Comparison of ENCODE assay signal across 8 mouse cellular contexts in the genomic region with DNA sequence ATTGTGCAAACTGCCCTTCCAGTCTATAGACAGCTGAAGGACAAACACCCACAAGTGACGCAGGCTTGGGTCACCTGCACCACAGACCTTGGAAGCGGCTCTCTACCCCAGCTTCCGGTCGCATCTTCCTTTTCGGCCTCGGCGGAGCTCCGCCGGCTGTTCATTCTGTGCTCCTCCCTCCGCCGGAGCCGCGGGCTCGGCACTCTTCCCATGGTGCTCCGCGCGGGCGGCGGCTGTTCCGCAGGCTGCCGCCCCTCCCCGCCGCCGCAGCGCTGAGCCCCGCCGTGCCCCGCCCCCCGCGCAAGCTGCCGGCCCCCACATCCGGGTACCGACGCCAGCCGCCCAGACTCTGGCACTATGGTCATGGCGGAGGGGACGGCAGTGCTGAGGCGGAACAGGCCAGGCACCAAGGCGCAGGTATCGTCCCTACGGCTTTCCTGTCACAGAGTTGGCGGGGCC. TPM values are rescaled to one million over a fixed set of nuclear protein-coding genes. Genes with fewer than 3 reads are reported as not detected.
DNase-seq lines count a peak whose midpoint lies in the region; ATAC-seq and TF ChIP-seq lines count a peak whose summit lies in the region.

A gene (plus strand): TSS at position 289 of the 459 bp plus-strand sequence.

- under 1% methylated on average over 42 of the region's 42 CpGs for WGBS in cerebellum, adult 2 months
- under 1% methylated on average over 42 of the region's 42 CpGs for WGBS in lung, embryonic 16.5 days

- peak within 1 kb of the TSS; percentile 85 to 99 for H3K4me3 ChIP-seq in MEL (ENCODE audit: control insufficient read depth in 1 of 2, insufficient read depth in 1 of 2, low read depth in 2 of 2, low read length in 2 of 2)
- peak within 1 kb of the TSS; percentile 76 for H3K4me3 ChIP-seq in cerebellum, adult 2 months (replicated peaks; ENCODE audit: insufficient read depth, low read depth, low read length)
- H3K4me3 ChIP-seq in lung, embryonic 16.5 days (ENCODE audit: low read length), result peak within 1 kb of the TSS; percentile 98

- no peak for TF ChIP-seq EP300 in MEL (IDR thresholded peaks at IDR 0.05; ENCODE audit: low read depth in 1 of 2, low read length in 2 of 2)

- peak; percentile 81 to 89; a peak in 3 of 4 replicates for TF ChIP-seq POLR2A in MEL (IDR thresholded peaks at IDR 0.05; ENCODE audit: control insufficient read depth in 1 of 2, insufficient read depth in 1 of 2, low read depth in 1 of 2, low read length in 2 of 2, poor library complexity in 1 of 2)
- peak; percentile 88 for TF ChIP-seq POLR2A in cerebellum, adult 2 months (IDR thresholded peaks at IDR 0.05; ENCODE audit: borderline replicate concordance, insufficient read depth, low read length)

- peaks cover 2 to 27% of the 10 kb centered on the region in 2 experiments; a peak in 3 of 4 replicates for H3K36me3 ChIP-seq in MEL (ENCODE audit: control insufficient read depth in 1 of 2, insufficient read depth in 2 of 2, low read length in 2 of 2)
- H3K36me3 ChIP-seq in lung, embryonic 16.5 days (ENCODE audit: control insufficient read depth, insufficient read depth, low read length), result no peaks in the 10 kb centered on the region

- TF ChIP-seq CTCF in MEL (IDR thresholded peaks at IDR 0.05 in 2 of 3, conservative IDR thresholded peaks at IDR 0.05 in 1 of 3; ENCODE audit: control insufficient read depth in 1 of 3, insufficient read depth in 1 of 3, low read depth in 2 of 3, low read length in 3 of 3, poor library complexity in 1 of 3, severe bottlenecking in 1 of 3), result 0 out of 6 replicates have a peak, but pooled peaks of 1 of the 3 experiments have one; percentile 9
- no peak for TF ChIP-seq CTCF in cerebellum, adult 2 months (IDR thresholded peaks at IDR 0.05; ENCODE audit: borderline replicate concordance, insufficient read depth, low read depth, low read length)

- ATAC-seq in hematopoietic stem cell, adult 5-6 weeks (replicated peaks in 1 of 2; ENCODE audit: insufficient read depth in 1 of 2, low FRiP score in 2 of 2, low TSS enrichment in 1 of 2, low read depth in 1 of 2, poor library complexity in 2 of 2, severe bottlenecking in 2 of 2), result peak; percentile 85 to 88
- ATAC-seq in lung, embryonic 16.5 days (ENCODE audit: low read depth), result peak; percentile 97

- peak within 1 kb of the TSS; percentile 98 for H3K9ac ChIP-seq in MEL (ENCODE audit: control insufficient read depth, low read depth, low read length, poor library complexity, severe bottlenecking)
- H3K9ac ChIP-seq in lung, embryonic 16.5 days (ENCODE audit: low read length), result peak within 1 kb of the TSS; percentile 99

- peak within 1 kb of the TSS; percentile 94 for H3K27ac ChIP-seq in MEL (ENCODE audit: control insufficient read depth, low read depth, low read length)
- peak within 1 kb of the TSS; percentile 85 for H3K27ac ChIP-seq in cerebellum, adult 2 months (ENCODE audit: insufficient read depth, low read length)
- peak within 1 kb of the TSS; percentile 98 for H3K27ac ChIP-seq in lung, embryonic 16.5 days (ENCODE audit: low read length)

- peaks cover 38% of the 10 kb centered on the region for H3K79me2 ChIP-seq in MEL (ENCODE audit: control insufficient read depth, insufficient read depth, low read length, poor library complexity)

- TF ChIP-seq RAD21 in MEL (IDR thresholded peaks at IDR 0.05; ENCODE audit: low read depth, low read length), result no peak

- no peaks in the 10 kb centered on the region for H3K9me3 ChIP-seq in MEL (replicated peaks; ENCODE audit: insufficient read depth, low read length)
- no peaks in the 10 kb centered on the region for H3K9me3 ChIP-seq in lung, embryonic 16.5 days (ENCODE audit: control insufficient read depth, low read length)

- peak within 1 kb of the TSS; percentile 73 for H3K4me2 ChIP-seq in lung, embryonic 16.5 days (ENCODE audit: low read depth, low read length)

- no peaks in the 10 kb centered on the region for H3K27me3 ChIP-seq in MEL (ENCODE audit: control insufficient read depth in 1 of 2, insufficient read depth in 2 of 2, low read length in 2 of 2)
- no peaks in the 10 kb centered on the region for H3K27me3 ChIP-seq in cerebellum, adult 2 months (ENCODE audit: control insufficient read depth, insufficient read depth, low read length)
- no peaks in the 10 kb centered on the region for H3K27me3 ChIP-seq in lung, embryonic 16.5 days (ENCODE audit: control insufficient read depth, insufficient read depth, low read depth, low read length)

- peak; percentile 94 for DNase-seq in MEL (ENCODE audit: low read depth, low spot score)
- DNase-seq in cerebellum, adult 2 months, result peak; percentile 95
- peak; percentile 90 for DNase-seq in forelimb bud, embryonic 11.5 days (ENCODE audit: low read depth, low spot score)
- peak; percentile 51 for DNase-seq in layer of hippocampus, adult 9-10 months (ENCODE audit: low spot score)
- peak; percentile 94 for DNase-seq in ovary, postnatal 10 days (ENCODE audit: low spot score)
- DNase-seq in thymus, postnatal 10 days (ENCODE audit: low spot score in 2 of 2), result peak; percentile 88 to 94

- peaks cover 0 to 16% of the 10 kb centered on the region in 2 experiments; a peak in 3 of 4 replicates for H3K4me1 ChIP-seq in MEL (ENCODE audit: control insufficient read depth in 1 of 2, insufficient read depth in 2 of 2, low read length in 2 of 2)
- H3K4me1 ChIP-seq in cerebellum, adult 2 months (ENCODE audit: control insufficient read depth, insufficient read depth, low read length), result peaks cover 4% of the 10 kb centered on the region
- H3K4me1 ChIP-seq in lung, embryonic 16.5 days (replicated peaks; ENCODE audit: control insufficient read depth, insufficient read depth, low read length), result peaks cover 12% of the 10 kb centered on the region

TF ChIP-seq in MEL, 35 proteins besides CTCF, POLR2A, EP300 and RAD21 (continues in another document):
- TF ChIP-seq ETS1 (IDR thresholded peaks at IDR 0.05; ENCODE audit: low read depth, low read length), result peak; percentile 71
- TF ChIP-seq CHD2 (IDR thresholded peaks at IDR 0.05; ENCODE audit: low read length), result no peak
- no peak for TF ChIP-seq TAL1 (IDR thresholded peaks at IDR 0.05; ENCODE audit: low read length)
- TF ChIP-seq RCOR1 (IDR thresholded peaks at IDR 0.05; ENCODE audit: low read depth, low read length), result no peak; the same call in 1 of the 2 replicates
- TF ChIP-seq MXI1 (IDR thresholded peaks at IDR 0.05; ENCODE audit: low read depth, low read length), result peak; percentile 64
- no peak for TF ChIP-seq ZNF384 (IDR thresholded peaks at IDR 0.05; ENCODE audit: low read depth, low read length)
- TF ChIP-seq NELFE (IDR thresholded peaks at IDR 0.05; ENCODE audit: low read depth, low read length), result peak; percentile 75
- peak; percentile 82 for TF ChIP-seq HCFC1 (IDR thresholded peaks at IDR 0.05; ENCODE audit: low read depth, low read length)
- no peak for TF ChIP-seq MEF2A (IDR thresholded peaks at IDR 0.05; ENCODE audit: extremely low read depth, insufficient replicate concordance, low read depth, low read length, poor library complexity, severe bottlenecking)
- no peak for TF ChIP-seq TCF12 (IDR thresholded peaks at IDR 0.05; ENCODE audit: low read depth, low read length)
- TF ChIP-seq UBTF (IDR thresholded peaks at IDR 0.05; ENCODE audit: borderline replicate concordance, insufficient read depth, low read depth, low read length), result no peak
- no peak for TF ChIP-seq GABPA (IDR thresholded peaks at IDR 0.05; ENCODE audit: low read depth, low read length)
- peak; percentile 44; the same call in 1 of the 2 replicates for TF ChIP-seq KAT2A (conservative IDR thresholded peaks at IDR 0.05; ENCODE audit: low read depth, low read length)
- peak; percentile 64; the same call in 1 of the 2 replicates for TF ChIP-seq POLR2AphosphoS2 (IDR thresholded peaks at IDR 0.05; ENCODE audit: low read length)
- peak; percentile 47; the same call in 1 of the 2 replicates for TF ChIP-seq ZMIZ1 (IDR thresholded peaks at IDR 0.05; ENCODE audit: low read depth, low read length)
- no peak for TF ChIP-seq NRF1 (IDR thresholded peaks at IDR 0.05; ENCODE audit: insufficient read depth, low read depth, low read length, poor library complexity, severe bottlenecking)
- TF ChIP-seq CHD1 (IDR thresholded peaks at IDR 0.05; ENCODE audit: low read depth, low read length), result no peak
- TF ChIP-seq ZKSCAN1 (IDR thresholded peaks at IDR 0.05; ENCODE audit: low read depth, low read length), result no peak
- peak; percentile 73 for TF ChIP-seq ELF1 (IDR thresholded peaks at IDR 0.05; ENCODE audit: low read depth, low read length)
- no peak for TF ChIP-seq MAX (IDR thresholded peaks at IDR 0.05; ENCODE audit: low read length)
- no peak for TF ChIP-seq E2F4 (IDR thresholded peaks at IDR 0.05; ENCODE audit: borderline replicate concordance, low read depth, low read length)
- no peak for TF ChIP-seq SMC3 (IDR thresholded peaks at IDR 0.05; ENCODE audit: low read depth, low read length)
- TF ChIP-seq TBP (IDR thresholded peaks at IDR 0.05; ENCODE audit: low read depth, low read length), result peak; percentile 87
- no peak for TF ChIP-seq POLR2AphosphoS5 (IDR thresholded peaks at IDR 0.05; ENCODE audit: borderline replicate concordance, low read depth, low read length)
- no peak for TF ChIP-seq USF2 (IDR thresholded peaks at IDR 0.05; ENCODE audit: borderline replicate concordance in 1 of 2, insufficient read depth in 1 of 2, low read depth in 1 of 2, low read length in 2 of 2)
- no peak for TF ChIP-seq MYC (IDR thresholded peaks at IDR 0.05; ENCODE audit: low read depth, low read length)
- peak; percentile 89 for TF ChIP-seq MAZ (IDR thresholded peaks at IDR 0.05; ENCODE audit: low read depth, low read length)
- TF ChIP-seq MAFK (IDR thresholded peaks at IDR 0.05; ENCODE audit: borderline replicate concordance, low read depth, low read length), result no peak
- no peak for TF ChIP-seq USF1 (IDR thresholded peaks at IDR 0.05; ENCODE audit: low read depth, low read length)
- TF ChIP-seq JUND (IDR thresholded peaks at IDR 0.05; ENCODE audit: low read depth, low read length), result no peak; the same call in 1 of the 2 replicates
- 0 out of 2 replicates have a peak, but pooled peaks have one; percentile 78 for TF ChIP-seq SIN3A (IDR thresholded peaks at IDR 0.05; ENCODE audit: low read length)
- TF ChIP-seq GATA1 (IDR thresholded peaks at IDR 0.05; ENCODE audit: low read depth, low read length), result no peak
- no peak for TF ChIP-seq BHLHE40 (IDR thresholded peaks at IDR 0.05; ENCODE audit: borderline replicate concordance, low read depth, low read length)

RNA-seq across cellular contexts. Expression of the gene that starts here (rescaled TPM):
- 20.7 and 22.0 TPM in 2 replicates for total RNA-seq in MEL (2012; rRNA removed)
- polyA plus RNA-seq in MEL (2012; ENCODE audit: insufficient read depth in 1 of 2, insufficient read length in 2 of 2, low read depth in 1 of 2, low replicate concordance in 2 of 2, missing spikeins in 1 of 2), result 10 to 100 TPM; 26.6 to 62.1 TPM
- 48.0 and 48.8 TPM in 2 replicates for polyA plus RNA-seq in cerebellum, adult 2 months (2012; rRNA removed)
- 45.7 and 68.9 TPM in 2 replicates for total RNA-seq in hematopoietic stem cell, adult 5-6 weeks (2017)
- polyA plus RNA-seq in lung, embryonic 16.5 days (2015; fragmentation: Nextera tagmentation; extraction: Ambion mirVana), result 143 and 145 TPM in 2 replicates

Comparison
In these comparisons a context has a peak if more than half of its experiments do, and no peak if none do; other contexts are left out.
1. Peak in every context shown above with its lines: DNase-seq, ATAC-seq, H3K4me3 ChIP-seq and H3K27ac ChIP-seq.